Mouse (Mus musculus) cerebellum, adult 2 months (tissue): Measurements from ENCODE around the gene Jade1. TPM values are rescaled to one million over a fixed set of nuclear protein-coding genes. Genes with fewer than 3 reads are reported as not detected.

Source experiments
- DNase-seq, 2 experiments: peaks; one replicate each; pipeline ENCODE4 v3.0.0; 2021
- H3K27ac ChIP-seq: fragments of 200-500 bp; 2 replicates; pipeline ENCODE4 v1.5.1; 2012; ENCODE audit warnings: low read length, control low read depth, inconsistent platforms; ENCODE audit not compliant: insufficient read depth
- H3K27me3 ChIP-seq: fragments of 200-500 bp; 2 replicates; pipeline ENCODE4 v1.6.1; 2012; ENCODE audit warnings: inconsistent platforms, mild to moderate bottlenecking, low read length, moderate library complexity; ENCODE audit not compliant: control insufficient read depth, insufficient read depth
- H3K4me1 ChIP-seq: fragments of 200-500 bp; 2 replicates; pipeline ENCODE4 v1.6.1; 2011; ENCODE audit warnings: low read length; ENCODE audit not compliant: control insufficient read depth, insufficient read depth
- H3K4me3 ChIP-seq: fragments of 200-500 bp; replicated peaks from 2 replicates; pipeline ENCODE3; 2011; ENCODE audit warnings: mild to moderate bottlenecking, low read depth, low read length, control low read depth; ENCODE audit not compliant: insufficient read depth
- CTCF ChIP-seq: fragments of 200-500 bp; IDR thresholded peaks from 2 replicates; pipeline ENCODE4 v1.5.1; 2011; ENCODE audit warnings: low read depth, mild to moderate bottlenecking, control low read depth, low read length, moderate library complexity, borderline replicate concordance; ENCODE audit not compliant: insufficient read depth
- POLR2A ChIP-seq: fragments of 200-500 bp; IDR thresholded peaks from 2 replicates; pipeline ENCODE4 v1.6.1; 2011; ENCODE audit warnings: low read length, control low read depth, borderline replicate concordance; ENCODE audit not compliant: insufficient read depth
- WGBS: fragments of 180-500 bp; shearing (Covaris S2); methylation state at CpG from one replicate; pipeline ENCODE4 v1.1.7; 2018; 5-methylcytosine and 5-hydroxymethylcytosine counted together
- polyA plus RNA-seq: library from polyadenylated mRNA; depleted of rRNA; stranded (reverse); fragments of >200 nt; gene quantifications from 2 replicates; pipeline ENCODE4 v1.2.3, GENCODE M21; 2012

Jade1 gene
- polyA plus RNA-seq, 1 experiment, result 31.8 TPM

GRCm38 (mm10) chr3:41563211-41563931 is 7.8 kb downstream of the Jade1 start:
- 1% methylated on average over 81 of the region's 81 CpGs for WGBS
- no peak; the same call in 1 of the 2 replicates for TF ChIP-seq POLR2A
- TF ChIP-seq CTCF, result no peak
- H3K4me3 ChIP-seq, result peak overlapping the region; percentile 98
- no peaks in the 10 kb centered on the region for H3K27me3 ChIP-seq
- H3K4me1 ChIP-seq, result no peaks in the 10 kb centered on the region
- H3K27ac ChIP-seq, result peak overlapping the region; percentile 32; the same call in 1 of the 2 replicates
- DNase-seq, result peak; percentile 75 to 81

GRCm38 (mm10) chr3:41563997-41564396 is 8.5 kb downstream of the Jade1 start:
- DNase-seq, result peak in 1 of 2 experiments; percentile 33
- H3K27ac ChIP-seq, result peak overlapping the region; percentile 32; the same call in 1 of the 2 replicates
- 0% methylated on average over 7 of the region's 7 CpGs for WGBS
- TF ChIP-seq CTCF (no peak), POLR2A (no peak)
- no peaks in the 10 kb centered on the region for H3K27me3 ChIP-seq
- H3K4me3 ChIP-seq, result peak overlapping the region; percentile 98
- no peaks in the 10 kb centered on the region for H3K4me1 ChIP-seq

GRCm38 (mm10) chr3:41564471-41565213 is 9.1 kb downstream of the Jade1 start:
- Histone ChIP-seq H3K4me3 (peak overlapping the region; percentile 98), H3K27me3 (no peaks in the 10 kb centered on the region), H3K27ac (peak overlapping the region; percentile 80), H3K4me1 (no peaks in the 10 kb centered on the region)
- DNase-seq, result peak; percentile 79 to 81
- TF ChIP-seq CTCF, result no peak
- TF ChIP-seq POLR2A, result no peak
- WGBS, result under 1% methylated on average over 57 of the region's 60 CpGs

GRCm38 (mm10) chr3:41565410-41565823 is 9.9 kb downstream of the Jade1 start:
- Histone ChIP-seq H3K27me3 (no peaks in the 10 kb centered on the region), H3K4me3 (peak overlapping the region; percentile 76), H3K4me1 (no peaks in the 10 kb centered on the region), H3K27ac (peak overlapping the region; percentile 80)
- no peak for TF ChIP-seq POLR2A
- TF ChIP-seq CTCF, result no peak
- WGBS, result under 1% methylated on average over 41 of the region's 61 CpGs
- peak; percentile 87 for DNase-seq

- H3K27me3 ChIP-seq, result no peaks in the 10 kb centered on the region
- peak; percentile 85 to 86 for DNase-seq
- peaks cover 5% of the 10 kb centered on the region; the same call in 1 of the 2 replicates for H3K4me1 ChIP-seq
- no peak overlapping the region for H3K27ac ChIP-seq
- under 1% methylated on average over 26 of the region's 26 CpGs for WGBS
- TF ChIP-seq CTCF (peak; percentile 33; the same call in 1 of the 2 replicates), POLR2A (no peak)
- peak overlapping the region; percentile 76 for H3K4me3 ChIP-seq
Measured at GRCm38 (mm10) chr3:41565955-41566354, 10.4 kb downstream of the Jade1 start.

- H3K4me1 ChIP-seq, result peaks cover 26% of the 10 kb centered on the region
- DNase-seq, result no peak
- no peak overlapping the region for H3K4me3 ChIP-seq
- TF ChIP-seq POLR2A (no peak), CTCF (no peak)
- 93% methylated on average over 5 of the region's 5 CpGs for WGBS
- H3K27ac ChIP-seq, result no peak overlapping the region
- H3K27me3 ChIP-seq, result no peaks in the 10 kb centered on the region
Measured at GRCm38 (mm10) chr3:41569943-41570342, 14.4 kb downstream of the Jade1 start.

- WGBS, result 64% methylated on average over 4 of the region's 4 CpGs
- DNase-seq, result no peak
- H3K27ac ChIP-seq, result no peak overlapping the region
- peaks cover 38% of the 10 kb centered on the region for H3K4me1 ChIP-seq
- TF ChIP-seq POLR2A, result no peak
- TF ChIP-seq CTCF, result no peak
- H3K27me3 ChIP-seq, result no peaks in the 10 kb centered on the region
- no peak overlapping the region for H3K4me3 ChIP-seq
Measured at GRCm38 (mm10) chr3:41572131-41572530, 16.6 kb downstream of the Jade1 start.

GRCm38 (mm10) chr3:41572968-41573367 is 17.4 kb downstream of the Jade1 start:
- no peak for DNase-seq
- 95% methylated on average over 11 of the region's 11 CpGs for WGBS
- Histone ChIP-seq H3K27ac (no peak overlapping the region), H3K4me1 (peaks cover 38% of the 10 kb centered on the region), H3K27me3 (no peaks in the 10 kb centered on the region), H3K4me3 (no peak overlapping the region)
- TF ChIP-seq CTCF (no peak), POLR2A (no peak)
